Mouse (Mus musculus) left cerebral cortex, postnatal 25 days (tissue): ENCODE results near the gene Abca5. TPM values are rescaled to one million over a fixed set of nuclear protein-coding genes. Genes with fewer than 3 reads are reported as not detected.

Experiments
- DNase-seq, 2 experiments: peaks; one replicate each; pipeline ENCODE4 v3.0.0; 2022; ENCODE audit warnings: low spot score in 2 of 2, mixed read lengths in 1 of 2
- intact Hi-C: fragments of 180-260 bp; cut with DNase I; formaldehyde crosslinking; loops from one replicate; pipeline ENCODE4 v1.15.1; 2025
- total RNA-seq, 2 experiments: library from RNA; stranded (reverse); gene quantifications; 2 replicates each; pipeline ENCODE4 v1.2.3; 2021

Abca5 gene
- total RNA-seq, 2 experiments from 2014 or later = 45.0 to 48.3 TPM

DNA sequence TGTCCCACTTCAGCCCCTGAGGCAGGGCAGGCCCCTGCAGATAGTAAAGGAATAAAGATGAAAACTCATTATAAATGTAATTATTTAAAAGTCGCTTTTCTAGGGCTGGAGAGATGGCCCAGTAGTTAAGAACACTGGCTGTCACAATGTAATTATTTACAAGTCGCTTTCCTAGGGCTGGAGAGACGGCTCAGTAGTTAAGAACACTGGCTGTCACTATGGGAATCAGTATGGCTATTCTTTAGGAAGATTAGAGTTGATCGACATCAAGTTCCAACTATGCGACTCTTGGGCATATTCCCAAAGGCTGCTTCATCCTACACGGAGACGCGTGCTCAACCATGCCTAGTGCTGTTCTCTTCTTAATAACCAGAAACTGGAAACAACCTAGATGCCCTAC, 15.2 kb downstream of the Abca5 start:
- intact Hi-C loops = no loop called here
- no peak for DNase-seq

DNA sequence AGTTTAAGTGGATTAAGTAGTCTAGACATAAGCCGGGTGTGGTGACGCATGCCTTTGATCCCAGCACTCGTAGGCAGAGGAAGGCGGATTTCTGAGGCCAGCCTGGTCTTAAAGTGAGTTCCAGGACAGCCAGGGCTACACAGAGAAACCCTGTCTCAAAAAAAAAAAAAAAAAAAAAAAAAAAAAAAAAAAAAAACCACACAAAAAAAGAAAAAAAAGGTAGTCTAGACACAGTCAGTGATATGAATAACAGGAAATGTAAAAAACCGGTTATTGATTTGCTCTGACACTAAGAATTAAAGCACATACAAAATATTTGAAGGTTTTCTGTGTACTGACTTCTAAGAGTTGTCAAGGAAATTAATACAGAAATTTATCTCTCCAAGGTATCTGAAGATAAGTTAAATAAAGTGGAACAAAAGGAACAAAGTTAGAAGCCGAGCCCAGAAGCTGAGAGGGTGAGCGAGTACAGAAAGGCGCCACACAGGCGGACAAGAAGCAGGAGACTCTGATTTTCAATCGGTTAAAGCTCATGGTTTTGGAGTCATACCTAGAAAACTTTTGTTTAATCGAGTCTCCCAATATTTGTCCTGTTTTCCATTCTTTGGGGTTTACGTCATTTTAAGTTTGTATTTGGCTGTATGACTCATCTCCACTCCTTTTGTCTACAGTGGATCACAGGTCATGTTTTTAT, 30.9 kb downstream of the Abca5 start:
- DNase-seq = no peak
- intact Hi-C loops = no loop called here

- intact Hi-C loops = no loop called here
- DNase-seq = no peak
Measured at GRCm38 (mm10) chr11:110303411-110303810, 34.1 kb downstream of the Abca5 start.

GRCm38 (mm10) chr11:110297917-110298533, 39.5 kb downstream of the Abca5 start:
- no peak for DNase-seq
- intact Hi-C loops = no loop called here

- intact Hi-C loops = no loop called here
- DNase-seq = no peak
Measured at GRCm38 (mm10) chr11:110290586-110290985, 46.9 kb downstream of the Abca5 start.

GRCm38 (mm10) chr11:110288423-110288822, 49.1 kb downstream of the Abca5 start:
- intact Hi-C loops = no loop called here

DNA sequence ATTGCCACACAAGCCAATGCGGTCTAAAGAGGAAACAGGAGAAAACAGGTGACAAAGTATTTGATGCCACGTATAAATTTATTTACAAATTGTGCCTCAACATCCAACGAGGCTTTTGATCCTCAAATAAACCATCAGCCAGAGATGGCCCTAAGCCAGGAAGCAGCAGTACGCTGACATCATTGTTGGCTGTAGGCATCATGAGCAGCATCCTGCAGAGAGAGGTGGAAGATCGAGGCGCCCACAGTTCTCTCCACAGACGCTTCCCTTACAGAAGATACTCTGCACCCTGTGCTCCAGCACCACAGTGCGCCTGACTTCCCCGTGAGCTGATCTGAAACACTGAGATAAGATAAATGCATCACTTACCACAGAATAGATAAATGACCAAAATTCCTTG, 49.8 kb downstream of the Abca5 start:
- intact Hi-C loops = no loop called here
- DNase-seq = no peak

More at GRCm38 (mm10) chr11:110288423-110288822, 49.1 kb downstream of the Abca5 start:
- no peak for DNase-seq

GRCm38 (mm10) chr11:110286331-110286730, 51.2 kb downstream of the Abca5 start:
- intact Hi-C loops = no loop called here

DNA sequence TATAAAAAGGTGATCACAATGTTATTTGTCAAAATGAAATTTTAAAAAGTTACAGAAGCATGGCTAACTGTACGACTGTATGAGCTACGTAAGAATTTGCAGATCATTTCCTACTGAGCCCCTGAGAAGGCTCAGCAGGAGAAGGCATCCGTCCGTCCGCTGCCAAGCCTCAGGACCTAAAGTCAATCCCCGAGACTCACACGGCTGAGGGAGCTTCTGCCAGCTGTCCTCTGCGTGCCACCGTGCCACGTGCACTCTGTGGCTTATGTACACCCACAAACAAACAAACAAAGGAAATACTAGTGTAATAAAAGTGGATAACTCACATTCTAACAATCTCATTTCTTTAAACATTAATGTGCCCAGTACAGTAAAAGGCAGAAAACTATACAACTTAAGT, 52.7 kb downstream of the Abca5 start:
- DNase-seq = no peak
- intact Hi-C loops = no loop called here

More at GRCm38 (mm10) chr11:110286331-110286730, 51.2 kb downstream of the Abca5 start:
- no peak for DNase-seq

DNA sequence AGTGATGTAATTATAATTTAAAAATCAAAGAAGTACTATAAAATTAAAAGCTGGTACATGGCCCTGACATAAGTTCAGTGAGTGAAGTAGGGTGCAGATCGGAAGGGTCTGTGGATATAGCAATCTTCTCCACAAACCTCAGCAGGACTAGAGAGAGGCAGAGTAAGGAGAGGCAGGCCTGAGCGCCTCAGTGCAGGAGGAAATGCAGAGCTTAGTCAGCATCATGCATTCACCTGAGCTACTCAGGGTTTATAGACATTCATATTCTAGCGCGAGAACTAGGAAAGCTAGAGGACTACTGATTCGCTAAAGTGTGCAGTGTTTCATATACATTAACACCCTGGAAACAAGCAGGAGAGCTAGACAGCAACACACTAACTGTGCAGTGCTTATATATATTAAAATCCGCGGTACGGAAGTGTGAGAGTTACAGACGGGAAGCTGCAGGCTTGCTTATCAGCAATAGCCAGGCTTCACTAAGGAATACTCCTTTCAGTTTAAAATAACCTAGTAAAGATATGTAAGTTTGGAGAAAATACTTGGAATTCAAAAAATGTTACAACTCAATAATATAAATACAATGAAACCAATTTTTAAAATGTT, 53.2 kb downstream of the Abca5 start:
- intact Hi-C loops = no loop called here
- no peak for DNase-seq

- intact Hi-C loops = loop anchor here (5.0 kb wide), 1 partner anchor 607 kb away; no protein-coding TSS in a partner anchor
- DNase-seq = no peak
Measured at GRCm38 (mm10) chr11:110274794-110275193, 62.7 kb downstream of the Abca5 start.

- peak; percentile 63 to 72 for DNase-seq
- intact Hi-C loops = loop anchor here (5.0 kb wide), 1 partner anchor 604 kb away; no protein-coding TSS in a partner anchor
Measured at GRCm38 (mm10) chr11:110271745-110272144, 65.8 kb downstream of the Abca5 start.

- intact Hi-C loops = loop anchor here (1.0 kb wide), 1 partner anchor 395 kb away; no protein-coding TSS in a partner anchor
- peak; percentile 79 to 80 for DNase-seq
Measured at GRCm38 (mm10) chr11:110268244-110268844, 69.2 kb downstream of the Abca5 start.

DNA sequence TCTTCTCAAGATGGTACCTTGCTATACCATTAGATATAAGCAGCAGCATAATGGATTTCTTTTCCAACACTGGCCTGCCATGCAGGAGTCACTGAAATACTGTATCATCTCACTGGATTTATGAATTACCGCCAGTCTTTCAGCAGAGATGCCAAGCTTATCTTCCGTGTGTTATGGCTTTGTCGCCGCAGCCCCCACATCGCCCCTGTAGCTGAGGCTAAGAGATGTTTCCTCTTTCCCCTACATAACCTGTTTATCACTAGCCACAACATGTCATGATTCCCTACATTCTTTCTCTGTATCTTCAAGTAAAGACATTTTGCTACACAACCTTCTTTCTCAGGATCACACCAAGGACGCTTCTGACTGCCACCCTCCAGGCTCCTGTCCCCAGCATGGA, 70.3 kb downstream of the Abca5 start:
- intact Hi-C loops = no loop called here
- DNase-seq = no peak

DNA sequence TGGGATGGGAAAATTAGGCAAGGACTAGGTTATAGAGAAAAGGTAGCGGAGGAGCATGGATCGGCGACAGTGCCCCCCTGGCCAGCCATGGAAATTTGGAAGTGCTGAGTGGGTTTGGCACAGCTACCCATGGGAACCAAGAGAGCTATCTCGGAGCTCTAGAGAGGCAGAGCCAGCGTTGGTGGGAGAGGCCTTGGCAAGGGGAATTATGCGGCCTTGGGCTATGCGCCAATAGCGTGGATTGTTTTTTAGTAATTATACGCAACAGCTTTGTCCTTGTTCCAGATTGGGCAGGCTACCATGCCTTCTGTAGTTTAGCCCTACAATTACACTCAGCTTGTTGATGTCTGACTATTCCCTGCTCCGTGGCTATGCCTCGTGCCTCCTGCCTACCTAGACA, 70.8 kb downstream of the Abca5 start:
- intact Hi-C loops = no loop called here
- DNase-seq = no peak

- no peak for DNase-seq
- intact Hi-C loops = no loop called here
Measured at GRCm38 (mm10) chr11:110261867-110262266, 75.6 kb downstream of the Abca5 start.

- intact Hi-C loops = no loop called here
- DNase-seq = no peak
Measured at GRCm38 (mm10) chr11:110257911-110258310, 79.6 kb downstream of the Abca5 start.

DNA sequence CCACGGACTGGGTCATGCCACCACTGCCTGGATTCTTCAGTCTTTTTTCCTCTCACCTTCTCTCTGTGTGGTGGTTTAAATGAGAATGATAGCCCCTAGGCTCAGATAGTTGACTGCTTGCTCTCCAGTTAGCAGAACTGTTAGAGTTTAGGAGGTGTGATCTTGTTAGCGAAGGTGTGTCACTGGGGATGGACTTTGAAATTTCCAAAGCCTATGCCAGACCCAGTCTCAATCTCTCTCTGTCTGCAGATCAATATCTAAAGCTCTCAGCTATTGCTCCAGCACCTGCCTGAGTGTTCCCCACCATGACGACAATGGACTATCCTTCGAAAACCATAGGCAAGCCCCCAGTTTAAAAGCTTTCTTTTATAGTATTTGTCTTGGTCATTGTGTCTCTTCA, 80.5 kb downstream of the Abca5 start:
- intact Hi-C loops = no loop called here
- no peak for DNase-seq

GRCm38 (mm10) chr11:110252256-110252655, 85.3 kb downstream of the Abca5 start:
- intact Hi-C loops = no loop called here

DNA sequence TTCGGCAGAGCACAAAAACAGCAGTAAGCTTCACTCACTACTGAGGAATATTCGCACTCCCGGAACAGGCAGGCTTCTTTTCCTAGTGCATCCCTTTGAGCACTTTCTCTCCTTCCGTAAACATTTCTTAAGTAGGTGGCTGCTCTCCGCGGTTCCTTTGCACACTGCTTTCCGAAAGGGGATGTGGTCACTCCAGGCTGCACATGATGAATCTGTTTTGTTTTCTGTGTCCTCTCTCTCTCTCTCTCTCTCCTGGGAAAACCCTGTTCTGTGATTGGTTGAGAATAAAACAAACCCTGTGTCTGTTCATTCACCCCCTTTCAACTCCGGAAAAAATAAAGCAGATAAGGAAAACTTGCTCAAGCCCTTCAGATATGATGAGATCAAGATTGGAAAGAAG, 86.0 kb downstream of the Abca5 start, which contains the start of gene Abca6:
Abca6 (minus strand) TSS at position 243 of the 400 bp plus-strand sequence.
- intact Hi-C loops = no loop called here
- DNase-seq = peak in 1 of 2 experiments; percentile 17

More at GRCm38 (mm10) chr11:110252256-110252655, 85.3 kb downstream of the Abca5 start:
- DNase-seq = no peak
